Mouse (Mus musculus): ENCODE data around the gene Rbm33.
A peak's percentile ranks its signal among the peaks of the same experiment; 100 is the strongest.

Rbm33 gene

GRCm38 (mm10) chr5:28316722-28317245 is at the start of gene Rbm33:
Gene Rbm33, plus strand, starts transcription at chr5:28317121.
- DNase-seq (ENCODE audit: low read depth in 1 of 2, low spot score in 2 of 2): peak; percentile 56 to 71

DNA sequence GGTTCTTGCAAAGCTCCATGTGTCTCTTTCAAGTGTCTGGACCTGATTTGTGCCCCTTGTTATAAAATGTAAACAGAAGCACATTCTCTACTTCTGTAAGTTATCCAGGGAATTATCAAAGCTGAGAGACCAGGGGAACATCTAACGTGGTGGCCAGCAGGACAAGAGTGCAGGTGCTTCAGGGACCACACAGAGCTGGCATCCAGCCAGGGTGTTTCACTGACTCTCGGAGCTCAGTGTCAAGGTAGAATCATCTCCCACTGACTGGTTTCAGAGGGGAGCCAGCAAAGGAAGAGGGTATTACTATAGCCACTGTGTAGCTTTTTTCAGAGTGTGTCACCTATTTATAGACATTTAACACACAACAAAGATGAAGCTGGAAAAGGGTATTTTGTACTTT is 49.3 kb upstream of the Rbm33 start:
- DNase-seq (ENCODE audit: low read depth in 1 of 2, low spot score in 2 of 2): no peak

- peak; percentile 54 to 55 for DNase-seq (ENCODE audit: low read depth in 1 of 2, low spot score in 2 of 2)
Measured at GRCm38 (mm10) chr5:28269469-28269991, 47.4 kb upstream of the Rbm33 start.

DNA sequence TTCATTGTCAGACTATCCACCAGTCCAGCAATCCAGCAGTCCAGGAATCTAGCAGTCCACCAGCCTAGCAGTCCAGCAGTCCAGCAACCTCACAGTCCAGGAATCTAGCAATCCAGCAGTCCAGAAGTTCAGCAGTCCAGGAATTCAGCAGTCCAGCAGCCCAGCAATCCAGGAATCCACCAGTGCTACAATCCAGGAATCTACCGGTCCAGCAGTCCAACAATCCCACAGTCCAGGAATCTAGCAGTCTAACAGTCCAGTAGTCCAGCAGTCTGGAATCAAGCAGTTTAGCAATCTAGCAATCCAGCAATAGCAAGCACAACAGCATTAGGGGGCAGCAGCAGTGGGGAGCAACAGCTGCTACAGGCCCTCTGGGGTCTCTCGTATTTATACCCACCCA is 44.1 kb upstream of the Rbm33 start:
- no peak for DNase-seq (ENCODE audit: low read depth in 1 of 2, low spot score in 2 of 2)

DNA sequence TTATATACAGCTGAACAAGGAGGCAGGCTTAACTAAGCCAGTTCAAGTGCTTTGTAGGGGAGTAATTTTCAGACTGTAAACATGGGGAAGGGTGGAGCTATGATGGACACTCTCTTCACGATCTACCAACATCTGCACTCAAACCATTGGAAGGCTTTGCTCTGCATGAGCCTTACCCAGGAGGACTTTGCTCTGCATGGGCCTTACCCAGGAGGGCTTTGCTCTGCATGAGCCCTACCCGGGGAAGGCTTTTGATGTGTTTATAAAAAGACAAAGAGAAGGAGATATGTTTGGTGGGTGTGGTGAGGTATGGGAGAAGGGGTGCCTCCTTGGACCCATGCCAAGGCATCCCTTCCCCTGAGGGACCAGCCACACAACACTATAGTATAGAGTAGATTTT is 39.6 kb upstream of the Rbm33 start:
- DNase-seq (ENCODE audit: low read depth in 1 of 2, low spot score in 2 of 2): no peak

DNA sequence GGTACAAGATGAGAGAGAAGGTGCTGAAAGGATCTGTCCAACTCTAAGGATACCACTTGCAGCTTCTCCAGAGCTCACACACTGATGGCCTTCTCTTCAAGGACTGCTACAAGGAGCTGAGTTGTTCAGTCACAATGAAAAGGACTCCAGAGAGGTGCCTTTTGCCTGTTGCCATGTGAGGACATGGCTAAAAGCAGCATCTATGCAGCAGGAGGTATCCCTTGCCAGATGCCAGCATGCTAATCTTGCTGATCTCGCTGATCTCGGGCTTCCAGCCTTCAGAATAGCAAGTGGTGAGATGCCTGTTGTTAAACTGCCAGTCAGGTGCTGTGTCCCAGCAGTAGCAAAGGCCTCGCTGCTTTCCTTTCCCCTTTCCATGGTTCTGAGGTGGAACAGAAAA is 27.8 kb upstream of the Rbm33 start:
- no peak for DNase-seq (ENCODE audit: low read depth in 1 of 2, low spot score in 2 of 2)

DNA sequence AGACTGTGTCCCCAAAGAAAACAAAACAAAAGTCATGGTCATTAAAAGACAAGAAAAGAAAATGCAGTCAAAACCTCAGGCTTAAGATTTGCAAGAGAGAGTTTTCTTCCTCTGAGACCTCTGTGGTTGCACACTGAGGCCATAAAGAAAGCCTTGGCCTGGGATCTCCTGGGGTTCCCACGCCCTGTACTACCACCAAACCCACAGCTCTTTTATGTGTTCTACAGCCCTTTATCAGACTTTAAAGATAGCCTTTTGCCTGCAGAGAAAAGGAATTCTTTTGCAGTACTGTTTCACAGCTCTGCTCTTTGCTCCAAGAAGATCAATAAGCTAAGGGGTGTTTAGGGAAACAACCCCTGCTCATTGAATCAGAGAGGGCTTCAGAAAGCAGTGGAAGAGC is 26.3 kb upstream of the Rbm33 start:
- DNase-seq (ENCODE audit: low read depth in 1 of 2, low spot score in 2 of 2): no peak

GRCm38 (mm10) chr5:28291118-28291850 is 25.6 kb upstream of the Rbm33 start:
- no peak for DNase-seq (ENCODE audit: low read depth in 1 of 2, low spot score in 2 of 2)

GRCm38 (mm10) chr5:28292281-28292680 is 24.6 kb upstream of the Rbm33 start:
- no peak for DNase-seq (ENCODE audit: low read depth in 1 of 2, low spot score in 2 of 2)

DNA sequence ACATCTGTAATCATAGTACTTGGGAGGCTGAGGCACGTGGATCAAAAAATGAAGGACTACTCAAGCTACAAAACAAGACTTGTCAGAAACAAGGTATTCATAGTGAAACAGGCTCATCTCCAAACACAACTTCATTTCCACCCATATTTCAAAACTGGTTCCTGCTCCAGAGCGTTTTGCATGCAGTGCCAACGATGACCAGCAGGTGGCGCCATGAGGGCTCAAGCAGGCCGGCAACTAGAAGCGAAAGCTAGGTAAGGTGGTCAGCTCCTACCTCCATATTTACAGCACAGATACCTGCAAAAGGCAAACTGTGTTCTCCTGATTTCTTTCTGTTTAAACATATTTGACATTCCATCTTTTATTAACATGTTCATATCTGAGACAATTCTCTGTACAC is 22.9 kb upstream of the Rbm33 start:
- peak; percentile 50 to 71 for DNase-seq (ENCODE audit: low read depth in 1 of 2, low spot score in 2 of 2)

DNA sequence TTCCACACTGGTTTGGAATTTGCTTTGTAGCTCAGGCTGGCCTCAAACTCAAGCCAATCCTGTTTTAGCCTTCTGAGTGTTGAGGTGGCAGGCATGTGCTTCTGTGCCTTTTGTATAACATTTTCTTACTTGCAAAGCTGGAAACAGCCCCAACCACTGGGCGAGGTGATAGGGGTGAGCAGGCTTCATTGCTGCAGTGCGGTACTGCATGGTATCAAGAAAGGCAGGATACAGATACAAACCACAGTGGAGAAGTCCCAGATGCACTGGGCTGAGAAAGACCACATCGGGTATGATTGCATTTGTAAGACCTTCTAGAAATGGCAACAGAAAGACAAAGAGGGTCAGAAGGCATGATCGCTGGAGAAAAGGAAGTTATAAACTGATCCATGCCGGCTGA is 18.8 kb upstream of the Rbm33 start:
- DNase-seq (ENCODE audit: low read depth in 1 of 2, low spot score in 2 of 2): no peak

DNA sequence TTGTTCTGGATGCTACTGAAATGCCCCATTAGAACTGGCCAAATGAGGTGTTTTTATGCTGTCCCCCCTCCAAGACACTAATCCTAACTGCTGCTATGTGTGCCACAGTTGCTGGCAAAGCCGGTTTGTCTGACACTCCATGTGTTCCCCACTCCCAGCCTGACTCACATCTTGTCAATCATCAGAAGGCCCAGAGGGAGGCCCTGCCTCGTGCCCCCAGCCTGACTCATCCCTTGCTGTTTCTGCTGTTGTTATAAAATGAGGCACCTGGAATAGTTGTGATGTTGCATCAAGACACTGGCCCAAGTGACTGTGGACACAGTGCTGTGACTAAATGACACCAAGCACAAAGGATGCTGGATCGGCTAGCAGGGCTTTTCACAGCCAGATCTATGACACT is 18.2 kb upstream of the Rbm33 start:
- DNase-seq (ENCODE audit: low read depth in 1 of 2, low spot score in 2 of 2): no peak

GRCm38 (mm10) chr5:28299346-28299745 is 17.6 kb upstream of the Rbm33 start:
- DNase-seq (ENCODE audit: low read depth in 1 of 2, low spot score in 2 of 2): no peak

- DNase-seq (ENCODE audit: low read depth in 1 of 2, low spot score in 2 of 2): no peak
Measured at GRCm38 (mm10) chr5:28302671-28303070, 14.2 kb upstream of the Rbm33 start.

DNA sequence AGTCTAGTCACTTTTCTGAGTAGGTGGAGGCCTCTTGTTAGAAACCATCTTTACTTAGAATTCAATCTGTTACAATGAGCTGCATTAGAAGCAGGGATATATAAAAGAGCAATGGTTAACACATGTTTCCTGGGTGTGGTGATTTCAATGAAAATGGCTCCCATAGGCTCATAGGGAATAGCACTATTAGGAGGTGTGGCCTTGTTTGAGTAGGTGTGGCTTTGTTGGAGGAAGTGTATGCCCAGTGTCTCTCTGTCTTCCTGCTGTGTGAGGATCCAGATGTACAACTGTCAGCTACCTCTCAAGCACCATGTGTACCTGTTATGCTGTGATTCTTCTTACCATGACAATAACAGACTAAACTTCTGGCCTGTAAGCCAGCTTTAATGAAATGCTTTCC is 12.4 kb upstream of the Rbm33 start:
- DNase-seq (ENCODE audit: low read depth in 1 of 2, low spot score in 2 of 2): no peak

DNA sequence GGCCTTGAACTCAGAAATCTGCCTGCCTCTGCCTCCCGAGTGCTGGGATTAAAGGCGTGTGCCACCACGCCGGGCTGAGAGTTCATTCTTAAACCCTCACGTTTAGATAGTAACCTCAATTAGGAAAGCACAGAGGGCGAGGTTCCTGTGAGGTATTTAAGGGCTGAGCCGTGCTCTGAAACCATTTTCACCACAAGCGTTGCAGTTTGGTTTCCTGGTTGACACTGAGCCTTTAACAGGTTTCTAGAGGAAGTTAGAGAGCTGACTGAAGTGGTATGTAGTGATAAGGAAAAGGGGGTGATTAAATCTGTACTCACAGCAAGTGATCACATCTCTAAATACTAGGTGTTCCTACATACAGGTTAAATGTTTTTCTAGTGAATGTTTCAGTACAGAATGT is 1.4 kb upstream of the Rbm33 start:
- peak in 1 of 2 experiments; percentile 29 for DNase-seq (ENCODE audit: low read depth in 1 of 2, low spot score in 2 of 2)

DNA sequence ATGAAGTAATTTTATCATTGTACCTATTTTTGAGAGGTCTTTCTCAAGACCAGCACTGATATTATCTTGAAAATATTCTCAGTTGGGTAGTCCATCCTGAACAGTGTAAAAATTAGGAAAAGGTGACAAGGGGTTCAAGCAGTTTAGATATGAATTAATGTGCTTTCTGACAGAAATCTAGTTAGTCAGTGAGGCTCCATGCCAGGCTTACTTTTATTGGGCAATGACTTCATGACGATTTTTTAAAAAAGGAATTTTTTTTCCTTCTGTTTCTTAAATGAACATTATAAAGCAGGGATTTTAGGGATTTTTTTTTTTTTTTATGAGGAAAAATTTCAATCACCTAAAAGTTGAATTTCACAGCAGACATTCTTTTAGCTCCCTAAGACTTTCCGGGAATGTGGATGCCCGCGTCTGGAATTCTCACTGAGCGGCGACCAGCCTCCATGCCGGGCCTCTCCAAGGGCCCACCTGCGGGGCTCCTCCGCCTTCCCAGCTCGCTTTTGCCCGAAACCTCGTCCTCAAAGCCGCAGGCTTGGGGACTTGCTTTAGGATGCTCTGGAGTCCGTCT is 685 bp upstream of the Rbm33 start:
- DNase-seq (ENCODE audit: low read depth in 1 of 2, low spot score in 2 of 2): no peak

GRCm38 (mm10) chr5:28317253-28317916 is 464 bp downstream of the Rbm33 start:
- no peak for DNase-seq (ENCODE audit: low read depth in 1 of 2, low spot score in 2 of 2)

GRCm38 (mm10) chr5:28317917-28318267 is 971 bp downstream of the Rbm33 start:
- DNase-seq (ENCODE audit: low read depth in 1 of 2, low spot score in 2 of 2): no peak

DNA sequence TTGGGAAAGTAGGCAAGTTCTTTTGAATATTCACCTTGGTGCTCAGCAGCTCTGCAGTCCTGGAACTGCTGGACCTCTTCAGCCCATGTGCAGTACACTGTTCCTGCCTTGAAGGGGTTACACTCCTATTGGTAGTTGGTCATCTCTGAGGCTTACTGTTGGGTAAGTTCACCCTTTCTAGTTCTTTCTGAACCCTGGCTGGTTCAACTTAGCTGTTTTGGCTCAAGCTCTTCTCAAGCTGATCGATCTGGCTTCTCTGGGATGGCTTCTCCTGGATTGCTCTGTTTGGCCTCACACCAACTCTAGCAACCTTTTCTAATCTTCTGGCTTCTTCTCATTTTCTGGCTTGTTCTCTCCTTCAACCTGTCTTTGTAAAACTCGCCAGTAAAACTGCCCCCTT is 1.8 kb downstream of the Rbm33 start:
- no peak for DNase-seq (ENCODE audit: low read depth in 1 of 2, low spot score in 2 of 2)

DNA sequence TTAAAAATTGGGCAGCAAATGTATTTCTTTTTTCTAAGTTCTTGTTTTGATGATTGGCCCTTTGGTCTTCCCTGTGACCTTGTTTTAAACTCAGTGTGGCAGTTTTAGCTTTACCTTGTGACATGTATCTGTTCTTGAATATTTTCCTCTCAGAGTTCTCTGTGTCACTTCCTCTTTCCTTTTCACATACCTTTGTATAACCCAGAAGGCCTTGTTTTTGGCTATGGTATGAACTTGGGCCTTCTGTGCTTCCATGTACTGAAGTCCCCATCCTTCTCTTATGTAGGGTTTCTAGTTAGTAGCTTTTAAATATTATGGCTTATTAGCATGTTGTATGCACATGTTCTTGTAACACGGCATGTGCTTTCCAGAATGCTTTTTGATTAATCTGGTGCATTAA is 4.8 kb downstream of the Rbm33 start:
- no peak for DNase-seq (ENCODE audit: low read depth in 1 of 2, low spot score in 2 of 2)

DNA sequence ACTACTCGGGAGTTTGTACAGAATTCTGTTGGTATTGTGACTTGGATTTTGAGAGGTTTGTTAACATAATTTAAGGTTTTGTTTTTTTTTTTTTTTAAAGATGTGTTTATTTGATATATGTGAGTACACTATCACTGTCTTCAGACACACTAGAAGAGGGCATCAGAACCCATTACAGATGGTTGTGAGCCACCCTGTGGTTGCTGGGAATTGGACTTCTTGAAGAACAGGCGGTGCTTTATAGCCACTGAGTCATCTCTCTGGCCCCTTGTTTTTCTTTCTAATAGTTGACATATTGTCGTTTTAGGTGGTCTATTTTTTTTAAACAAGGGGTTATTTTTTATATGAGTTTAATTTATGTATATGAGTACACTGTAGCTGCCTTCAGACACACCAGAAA is 5.3 kb downstream of the Rbm33 start:
- DNase-seq (ENCODE audit: low read depth in 1 of 2, low spot score in 2 of 2): no peak
